In the genomic region with DNA sequence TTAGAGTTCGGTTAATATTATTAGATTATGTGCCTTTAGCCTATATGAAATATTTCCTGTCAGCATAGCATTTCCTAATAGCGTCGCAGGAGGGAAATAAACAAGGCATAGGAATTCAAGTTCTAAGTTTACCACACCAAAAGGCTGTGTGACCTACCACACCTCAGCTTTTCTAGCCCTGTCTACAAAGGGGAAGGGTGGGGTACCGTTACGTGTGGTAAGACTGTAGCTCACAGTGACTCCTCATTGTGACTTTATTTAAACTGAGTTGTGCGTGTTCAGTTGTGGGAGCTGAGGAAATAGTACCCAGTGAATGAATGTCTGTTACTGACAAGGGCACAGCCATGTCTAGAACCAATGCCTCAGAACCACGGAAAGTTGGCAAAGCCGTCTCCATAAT, we compare ENCODE assay signal across 12 mouse cellular contexts.
"Had no signal": no experiment of that assay in that cellular context is flagged by ENCODE, and none has a peak within 500 bp of the region (broad histone marks: within the 10 kb centered on the region; RNA-seq: fewer than 3 reads in every experiment).

No protein-coding gene starts in this region.

- H3K4me3 ChIP-seq: kidney, embryonic 15.5 days; limb, embryonic 15.5 days; liver, embryonic 12.5 days; midbrain, embryonic 13.5 days had no signal

- H3K4me2 ChIP-seq: kidney, embryonic 15.5 days; limb, embryonic 15.5 days; liver, embryonic 12.5 days; lung, embryonic 14.5 days; midbrain, embryonic 13.5 days had no signal

- H3K36me3 ChIP-seq: kidney, embryonic 15.5 days; limb, embryonic 15.5 days; liver, embryonic 12.5 days; midbrain, embryonic 13.5 days had no signal

- H3K27ac ChIP-seq: kidney, embryonic 15.5 days; limb, embryonic 15.5 days; liver, embryonic 12.5 days; midbrain, embryonic 13.5 days had no signal

- H3K4me1 ChIP-seq: kidney, embryonic 15.5 days; limb, embryonic 15.5 days; liver, embryonic 12.5 days; midbrain, embryonic 13.5 days had no signal

- DNase-seq: kidney, adult 2 months; kidney, postnatal 14 days; lung, embryonic 14.5 days; lung, postnatal 14 days; retina, postnatal 1 day; right cerebral cortex, postnatal 4 days; thymus, adult 18-20 months; thymus, postnatal 25 days had no signal

- H3K9ac ChIP-seq: kidney, embryonic 15.5 days; limb, embryonic 15.5 days; liver, embryonic 12.5 days; lung, embryonic 14.5 days; midbrain, embryonic 13.5 days had no signal

- H3K27me3 ChIP-seq: kidney, embryonic 15.5 days; limb, embryonic 15.5 days; liver, embryonic 12.5 days; midbrain, embryonic 13.5 days had no signal

- H3K9me3 ChIP-seq: kidney, embryonic 15.5 days; limb, embryonic 15.5 days; liver, embryonic 12.5 days; midbrain, embryonic 13.5 days had no signal

- ATAC-seq: liver, embryonic 12.5 days; midbrain, embryonic 13.5 days had no signal
